Mouse (Mus musculus) embryo, embryonic 11.5 days (tissue): ENCODE measurements around the gene Olfr904.
"Not testable (repeated sequence)": the region's sequence is repeated elsewhere in the genome, so short reads cannot be mapped to it uniquely, and the experiment has no call there.

ENCODE experiments used
- DNase-seq: peaks from one replicate; pipeline ENCODE4 v3.0.0-alpha.2; 2012; ENCODE audit warnings: low read depth, low spot score

The Olfr904 gene

DNA sequence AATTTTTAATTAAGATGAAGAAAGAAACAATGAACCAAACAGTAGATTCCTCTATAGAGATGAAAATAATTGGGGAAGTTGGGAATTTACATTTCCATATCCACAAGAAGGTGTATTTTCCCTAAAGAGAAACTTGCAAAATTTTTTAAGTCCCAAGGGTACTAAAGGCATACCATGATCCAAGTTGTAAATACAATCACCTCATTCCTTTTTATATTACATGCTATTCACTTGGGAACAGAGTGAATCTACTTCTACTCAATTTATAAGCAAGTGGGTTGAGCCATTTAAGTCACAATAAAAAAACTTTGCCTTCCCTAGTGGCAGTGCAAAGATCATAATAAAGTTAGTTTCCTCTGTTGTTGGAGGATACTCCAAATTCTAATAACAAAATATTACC is at the start of gene Olfr904:
Olfr904 (plus strand) TSS at position 301 of the 400 bp plus-strand sequence.
- no peak for DNase-seq

- not testable (repeated sequence) for DNase-seq
Observed at GRCm38 (mm10) chr9:38413502-38413901, 49.4 kb upstream of the Olfr904 start.

DNA sequence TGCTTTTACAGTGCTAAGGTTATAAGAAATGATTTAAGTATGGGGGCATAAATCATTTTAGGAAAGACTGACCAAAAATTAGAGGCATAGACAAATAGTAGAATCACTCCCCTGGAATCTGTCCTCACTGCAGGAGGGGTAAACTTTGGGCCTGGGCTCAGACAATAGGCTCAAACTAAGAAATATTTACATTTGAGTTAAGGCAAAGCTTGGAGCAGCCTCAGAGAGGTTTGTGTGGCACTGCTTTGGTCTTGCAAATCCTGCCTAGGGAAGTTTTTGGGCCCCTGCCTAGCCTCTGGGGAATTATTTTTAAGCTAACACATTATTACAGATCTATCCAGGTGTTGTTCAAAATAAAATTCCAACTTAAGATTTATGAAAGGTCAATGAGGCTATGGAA is 39.1 kb upstream of the Olfr904 start:
- DNase-seq = no peak

DNA sequence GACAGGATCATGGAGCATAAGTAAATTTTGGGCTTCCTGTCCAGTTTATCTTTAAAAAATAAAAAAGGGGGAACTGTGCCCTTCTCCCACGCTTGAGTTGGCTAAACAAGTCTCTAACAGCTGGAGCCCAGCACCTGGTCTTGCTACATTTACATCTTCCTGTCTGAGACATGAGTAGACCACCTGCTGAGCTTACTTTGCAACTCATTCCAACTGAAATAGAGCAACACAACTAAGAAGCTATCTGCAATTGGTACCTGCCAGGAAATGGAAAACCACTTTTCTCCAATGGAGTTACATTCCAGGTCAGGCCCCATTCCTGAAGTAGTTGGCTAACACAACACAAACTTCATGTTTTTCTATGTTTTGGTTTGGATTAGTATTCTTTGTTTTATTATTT is 35.9 kb upstream of the Olfr904 start:
- DNase-seq = no peak

DNA sequence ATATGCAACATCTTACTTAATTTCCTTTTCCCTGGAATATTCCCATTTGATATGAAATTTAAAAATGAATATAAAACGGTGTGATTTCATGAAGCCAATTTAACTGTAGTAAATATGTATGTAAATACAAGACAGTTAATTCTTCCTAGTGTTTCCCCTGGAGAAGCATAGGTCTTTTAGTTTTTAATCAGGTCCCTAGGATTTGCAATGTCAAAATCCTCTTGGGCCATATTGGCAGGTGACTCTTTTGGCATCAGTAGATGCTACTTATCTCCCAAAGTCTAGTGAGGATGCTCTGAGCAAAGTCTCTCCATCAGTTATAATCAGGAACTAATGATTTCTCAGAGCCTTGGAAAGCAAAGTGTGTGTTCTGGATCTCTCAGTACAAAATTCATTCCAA is 33.8 kb upstream of the Olfr904 start, which contains the start of gene Olfr901:
Olfr901 (plus strand) TSS at position 301 of the 400 bp plus-strand sequence.
- no peak for DNase-seq

- no peak for DNase-seq
Observed at GRCm38 (mm10) chr9:38447352-38447751, 15.6 kb upstream of the Olfr904 start, which contains the start of gene Olfr902. Gene Olfr902, plus strand, starts transcription at chr9:38447652.

- no peak for DNase-seq
Observed at GRCm38 (mm10) chr9:38470807-38471206, 7.9 kb downstream of the Olfr904 start, which contains the start of gene Olfr905. Gene Olfr905, plus strand, starts transcription at chr9:38471107.

- DNase-seq = no peak
Observed at GRCm38 (mm10) chr9:38486785-38487184, 23.8 kb downstream of the Olfr904 start, which contains the start of gene Olfr906. Gene Olfr906, plus strand, starts transcription at chr9:38487085.

- DNase-seq = no peak
Observed at GRCm38 (mm10) chr9:38495501-38495900, 32.6 kb downstream of the Olfr904 start, which contains the start of gene Olfr907. Gene Olfr907, plus strand, starts transcription at chr9:38495801.

- DNase-seq = no peak
Observed at GRCm38 (mm10) chr9:38512353-38512752, 49.4 kb downstream of the Olfr904 start.
